Mouse (Mus musculus) megakaryocyte progenitor cell, adult 5-6 weeks (primary cell): Measurements from ENCODE around the gene Fam208a. TPM values are rescaled to one million over a fixed set of nuclear protein-coding genes. Genes with fewer than 3 reads are reported as not detected.

ENCODE experiments used
- total RNA-seq, 2 experiments: library from RNA; stranded (forward) in 1 of 2; stranded (reverse) in 1 of 2; fragments of 157-497, 149-512 nt in 1 of 2; fragments of 200-1000 nt in 1 of 2; gene quantifications; 2 replicates each; pipeline versions ENCODE4 v1.2.3 to v1.2.4; 2015 to 2017

The Fam208a gene
- total RNA-seq, 2 experiments from 2014 or later = 22.8 to 33.9 TPM

Other genes with a start within 250 kb of the Fam208a start
- gene Ccdc66, start 79.6 kb downstream of the Fam208a start, total RNA-seq (2015) = 13.1 and 14.2 TPM in 2 replicates
- 13.4 and 16.0 TPM in 2 replicates for gene Ccdc66, start 79.6 kb downstream of the Fam208a start, total RNA-seq (2017)
- 0.22 TPM in 1 of 2 replicates, not detected in the other for gene Erc2, start 193.6 kb downstream of the Fam208a start, total RNA-seq (2015)
- gene Erc2, start 193.6 kb downstream of the Fam208a start, total RNA-seq (2017) = not detected in 2 replicates